Mouse (Mus musculus): ENCODE measurements around the gene Cdk2ap2. TPM values are rescaled to one million over a fixed set of nuclear protein-coding genes. Genes with fewer than 3 reads are reported as not detected.
"Not testable (repeated sequence)": the region's sequence is repeated elsewhere in the genome, so short reads cannot be mapped to it uniquely, and the experiment has no call there.

The Cdk2ap2 gene
- total and polyA plus RNA-seq, 2 experiments: 33.9 to 198 TPM

- H3K9ac ChIP-seq (ENCODE audit: low read depth, low read length): no peak overlapping the region
- H3K36me3 ChIP-seq (ENCODE audit: control insufficient read depth, insufficient read depth, low read length): no peaks in the 10 kb centered on the region
- H3K27ac ChIP-seq (replicated peaks; ENCODE audit: insufficient read depth, low read depth, low read length): peak overlapping the region; percentile 98
Observed at GRCm38 (mm10) chr19:4057389-4057788, 39.6 kb upstream of the Cdk2ap2 start.

GRCm38 (mm10) chr19:4057962-4058361 is 39.0 kb upstream of the Cdk2ap2 start:
- Histone ChIP-seq H3K4me1 (ENCODE audit: control insufficient read depth, insufficient read depth, low read length) (peaks cover 28% of the 10 kb centered on the region), H3K4me3 (ENCODE audit: insufficient read depth, low read depth, low read length) (no peak overlapping the region)

More at GRCm38 (mm10) chr19:4057389-4057788, 39.6 kb upstream of the Cdk2ap2 start:
- 86% methylated on average over 13 of the region's 13 CpGs for WGBS
- no peaks in the 10 kb centered on the region for H3K27me3 ChIP-seq (ENCODE audit: control insufficient read depth, insufficient read depth, low read length)
- no peak overlapping the region for H3K4me3 ChIP-seq (ENCODE audit: insufficient read depth, low read depth, low read length)
- H3K4me1 ChIP-seq (ENCODE audit: control insufficient read depth, insufficient read depth, low read length): peaks cover 28% of the 10 kb centered on the region
- no peaks in the 10 kb centered on the region for H3K79me2 ChIP-seq (ENCODE audit: control insufficient read depth, insufficient read depth, low read length)
- no peak for DNase-seq (ENCODE audit: extremely low read depth, low read depth, low spot score)
- no peak for TF ChIP-seq CTCF (IDR thresholded peaks at IDR 0.05; ENCODE audit: low read depth, low read length)
- TF ChIP-seq POLR2A (IDR thresholded peaks at IDR 0.05; ENCODE audit: extremely low read depth, insufficient read depth, low read length): no peak

DNA sequence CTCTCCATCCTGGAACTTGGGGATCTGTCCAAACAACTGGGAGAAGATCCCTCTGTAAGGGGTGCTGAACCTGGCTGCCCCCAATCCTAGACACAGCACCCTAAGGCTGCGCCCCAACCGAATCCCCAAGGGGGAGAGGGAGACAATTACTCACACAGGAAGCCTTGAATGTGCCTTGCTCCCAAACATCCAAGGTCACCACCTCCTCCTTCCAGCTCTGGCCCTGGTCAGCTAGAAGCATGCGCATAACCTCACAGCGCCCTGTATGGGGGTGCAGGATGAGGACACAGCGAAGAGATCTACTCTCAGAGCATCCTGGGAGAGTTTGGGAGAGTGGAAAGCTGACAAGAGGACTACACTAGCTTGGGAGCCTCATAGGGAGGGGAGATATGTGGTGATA is 38.4 kb upstream of the Cdk2ap2 start:
- TF ChIP-seq POLR2A (IDR thresholded peaks at IDR 0.05; ENCODE audit: extremely low read depth, insufficient read depth, low read length) (no peak), CTCF (IDR thresholded peaks at IDR 0.05; ENCODE audit: low read depth, low read length) (no peak)

More at GRCm38 (mm10) chr19:4057962-4058361, 39.0 kb upstream of the Cdk2ap2 start:
- no peak for TF ChIP-seq CTCF (IDR thresholded peaks at IDR 0.05; ENCODE audit: low read depth, low read length)
- no peak for TF ChIP-seq POLR2A (IDR thresholded peaks at IDR 0.05; ENCODE audit: extremely low read depth, insufficient read depth, low read length)
- H3K27me3 ChIP-seq (ENCODE audit: control insufficient read depth, insufficient read depth, low read length): no peaks in the 10 kb centered on the region
- no peaks in the 10 kb centered on the region for H3K36me3 ChIP-seq (ENCODE audit: control insufficient read depth, insufficient read depth, low read length)
- WGBS: 96% methylated on average over 7 of the region's 7 CpGs
- H3K79me2 ChIP-seq (ENCODE audit: control insufficient read depth, insufficient read depth, low read length): no peaks in the 10 kb centered on the region
- H3K9ac ChIP-seq (ENCODE audit: low read depth, low read length): no peak overlapping the region
- no peak for DNase-seq (ENCODE audit: extremely low read depth, low read depth, low spot score)
- H3K27ac ChIP-seq (replicated peaks; ENCODE audit: insufficient read depth, low read depth, low read length): peak overlapping the region; percentile 71; the same call in 1 of the 2 replicates

DNA sequence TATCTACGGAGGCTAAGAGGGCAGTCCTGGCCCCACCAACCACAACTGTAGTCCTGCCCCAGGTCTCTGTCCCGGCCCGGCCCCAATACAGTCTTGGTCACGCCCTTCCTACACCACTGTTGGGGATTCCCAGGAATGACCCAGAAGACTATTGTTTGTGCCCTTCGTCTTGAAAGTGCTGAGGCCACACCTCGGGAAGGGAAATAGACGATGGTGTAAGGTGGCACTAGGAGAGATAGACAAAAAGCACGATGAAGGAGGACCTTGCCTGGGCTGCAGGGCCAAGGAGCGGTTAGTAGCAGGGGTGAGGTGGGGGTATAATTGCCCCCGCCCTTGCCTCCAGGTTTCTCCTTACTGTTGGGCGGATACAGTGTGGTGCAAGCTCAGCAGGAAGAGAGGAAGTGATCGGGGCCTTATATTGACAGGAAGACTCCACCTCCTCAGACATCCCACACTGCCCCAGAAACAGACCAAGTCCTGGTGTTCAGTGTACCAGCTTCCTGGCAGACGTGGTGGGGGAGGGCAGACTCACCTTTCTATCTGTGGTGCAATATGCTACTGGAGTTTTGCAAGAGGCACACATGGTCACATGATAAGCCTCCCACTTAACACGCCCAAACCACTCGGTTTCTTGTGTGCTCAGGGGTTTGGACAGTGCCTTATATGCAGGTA is 37.8 kb upstream of the Cdk2ap2 start, which contains the start of gene Gstp3:
TSS of gene Gstp3 (minus strand) at position 501 of the 672 bp plus-strand sequence.
- Histone ChIP-seq H3K79me2 (ENCODE audit: control insufficient read depth, insufficient read depth, low read length) (no peaks in the 10 kb centered on the region), H3K27me3 (ENCODE audit: control insufficient read depth, insufficient read depth, low read length) (no peaks in the 10 kb centered on the region), H3K9ac (ENCODE audit: low read depth, low read length) (peak within 1 kb of the TSS; percentile 9; the same call in 1 of the 2 replicates), H3K27ac (replicated peaks; ENCODE audit: insufficient read depth, low read depth, low read length) (peak within 1 kb of the TSS; percentile 71), H3K36me3 (ENCODE audit: control insufficient read depth, insufficient read depth, low read length) (no peaks in the 10 kb centered on the region), H3K4me3 (ENCODE audit: insufficient read depth, low read depth, low read length) (no peak within 1 kb of the TSS), H3K4me1 (ENCODE audit: control insufficient read depth, insufficient read depth, low read length) (peaks cover 28% of the 10 kb centered on the region)
- peak; percentile 99 for DNase-seq (ENCODE audit: extremely low read depth, low read depth, low spot score)
- WGBS: 19% methylated on average over 15 of the region's 15 CpGs
- TF ChIP-seq CTCF (IDR thresholded peaks at IDR 0.05; ENCODE audit: low read depth, low read length) (no peak), POLR2A (IDR thresholded peaks at IDR 0.05; ENCODE audit: extremely low read depth, insufficient read depth, low read length) (0 out of 2 replicates have a peak, but pooled peaks have one; percentile 53)

More for the DNA sequence above, 38.4 kb upstream of the Cdk2ap2 start:
- no peaks in the 10 kb centered on the region for H3K36me3 ChIP-seq (ENCODE audit: control insufficient read depth, insufficient read depth, low read length)
- H3K4me3 ChIP-seq (ENCODE audit: insufficient read depth, low read depth, low read length): no peak overlapping the region
- peaks cover 28% of the 10 kb centered on the region for H3K4me1 ChIP-seq (ENCODE audit: control insufficient read depth, insufficient read depth, low read length)
- 69% methylated on average over 5 of the region's 5 CpGs for WGBS
- no peaks in the 10 kb centered on the region for H3K27me3 ChIP-seq (ENCODE audit: control insufficient read depth, insufficient read depth, low read length)
- peak overlapping the region; percentile 71 for H3K27ac ChIP-seq (replicated peaks; ENCODE audit: insufficient read depth, low read depth, low read length)
- H3K9ac ChIP-seq (ENCODE audit: low read depth, low read length): no peak overlapping the region
- DNase-seq (ENCODE audit: extremely low read depth, low read depth, low spot score): no peak
- no peaks in the 10 kb centered on the region for H3K79me2 ChIP-seq (ENCODE audit: control insufficient read depth, insufficient read depth, low read length)

DNA sequence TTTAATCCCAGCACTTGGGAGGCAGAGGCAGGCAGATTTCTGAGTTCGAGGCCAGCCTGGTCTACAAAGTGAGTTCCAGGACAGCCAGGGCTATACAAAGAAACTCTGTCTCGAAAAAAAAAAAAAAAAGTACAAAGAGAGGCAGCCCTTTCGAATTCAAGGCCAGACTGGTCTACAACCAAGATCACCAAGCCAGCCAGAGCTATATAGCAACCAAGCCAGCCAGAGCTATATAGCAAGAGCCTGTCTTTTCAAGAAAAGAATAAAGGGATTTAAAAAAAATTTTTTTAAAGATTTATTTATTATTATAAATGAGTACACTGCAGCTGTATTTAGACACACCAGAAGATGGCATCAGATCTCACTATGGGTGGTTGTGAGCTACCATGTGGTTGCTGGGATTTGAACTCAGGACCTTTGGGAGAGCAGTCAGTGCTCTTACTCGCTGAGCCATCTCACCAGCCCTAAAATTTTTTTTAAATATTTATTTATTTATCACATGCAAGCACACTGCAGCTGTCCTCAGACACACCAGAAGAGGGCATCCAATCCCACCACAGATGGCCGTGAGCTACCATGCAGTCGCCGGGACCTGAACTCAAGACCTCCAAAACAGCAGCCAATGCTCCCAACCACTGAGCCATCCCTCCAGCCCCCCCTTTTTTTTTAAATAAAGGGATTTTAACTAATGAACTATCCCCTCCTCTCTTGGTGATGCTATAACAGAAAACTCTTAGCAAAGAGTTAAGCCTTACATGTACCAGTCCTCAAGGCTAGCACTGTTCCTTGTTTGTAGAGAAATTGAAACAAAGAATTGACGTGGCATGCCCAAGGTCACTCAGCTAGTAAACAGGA is 36.7 kb upstream of the Cdk2ap2 start:
- H3K27ac ChIP-seq (replicated peaks; ENCODE audit: insufficient read depth, low read depth, low read length): peak overlapping the region; percentile 52

More for the DNA sequence above, 36.7 kb upstream of the Cdk2ap2 start:
- H3K79me2 ChIP-seq (ENCODE audit: control insufficient read depth, insufficient read depth, low read length); H3K36me3 ChIP-seq (ENCODE audit: control insufficient read depth, insufficient read depth, low read length); H3K27me3 ChIP-seq (ENCODE audit: control insufficient read depth, insufficient read depth, low read length); H3K9ac ChIP-seq (ENCODE audit: low read depth, low read length); H3K4me3 ChIP-seq (ENCODE audit: insufficient read depth, low read depth, low read length): not testable (repeated sequence)
- H3K4me1 ChIP-seq (ENCODE audit: control insufficient read depth, insufficient read depth, low read length): peaks cover 25% of the 10 kb centered on the region
- TF ChIP-seq POLR2A (IDR thresholded peaks at IDR 0.05; ENCODE audit: extremely low read depth, insufficient read depth, low read length) (peak; percentile 73), CTCF (IDR thresholded peaks at IDR 0.05; ENCODE audit: low read depth, low read length) (peak; percentile 62)
- 23% methylated on average over 8 of the region's 8 CpGs for WGBS
- DNase-seq (ENCODE audit: extremely low read depth, low read depth, low spot score): peak; percentile 90
